Mouse (Mus musculus) kidney, postnatal 14 days (tissue): ENCODE measurements around the gene March8.

Source experiments
- DNase-seq: peaks from one replicate; pipeline ENCODE4 v3.0.0; 2022; ENCODE audit warnings: mixed read lengths

Gene March8

GRCm38 (mm10) chr6:116374136-116374535 lies 36.3 kb downstream of the March8 start:
- DNase-seq, result no peak

DNA sequence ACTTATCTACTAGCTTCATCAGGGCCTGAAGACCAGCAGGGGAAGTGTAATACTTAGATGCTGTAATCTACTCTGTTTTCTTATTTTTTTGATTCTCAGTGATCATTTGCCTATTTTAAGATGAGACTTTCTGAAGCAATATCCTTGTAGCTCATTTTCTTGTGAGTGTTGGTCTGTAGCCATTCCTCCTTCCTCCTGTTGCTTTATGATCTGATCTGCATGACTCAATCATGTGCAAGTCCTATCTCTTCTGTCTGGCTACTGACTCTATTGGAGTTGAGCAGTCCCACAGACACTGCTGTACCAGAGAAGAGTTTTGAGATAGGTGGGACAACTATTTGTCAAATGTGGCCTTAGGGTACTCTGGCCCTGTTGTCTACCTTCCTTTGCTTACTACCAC lies 36.8 kb downstream of the March8 start:
- DNase-seq, result no peak

- DNase-seq, result no peak
Measured at GRCm38 (mm10) chr6:116378892-116379291, 41.1 kb downstream of the March8 start.

GRCm38 (mm10) chr6:116380157-116380556 lies 42.3 kb downstream of the March8 start:
- no peak for DNase-seq

DNA sequence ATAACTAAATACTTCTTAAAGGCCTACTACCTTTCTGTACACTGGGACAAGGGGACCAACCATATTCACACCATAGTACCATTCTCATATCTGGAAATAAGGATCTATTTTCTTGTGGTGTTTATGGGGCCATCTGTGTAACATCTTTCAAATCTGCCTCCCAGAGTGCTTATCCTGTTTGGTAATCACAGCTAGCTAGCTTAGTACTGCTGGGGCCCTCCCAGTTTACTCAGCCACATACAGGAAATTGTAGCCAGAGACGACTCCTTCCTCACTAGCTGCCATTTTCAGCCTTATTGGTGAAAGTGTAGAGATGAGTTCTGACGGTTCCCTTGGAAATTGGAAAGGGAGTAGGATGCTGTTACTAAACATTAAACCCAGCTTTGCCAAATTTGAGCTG lies 43.8 kb downstream of the March8 start:
- DNase-seq, result no peak

GRCm38 (mm10) chr6:116383582-116383981 lies 45.8 kb downstream of the March8 start:
- DNase-seq, result peak; percentile 53

DNA sequence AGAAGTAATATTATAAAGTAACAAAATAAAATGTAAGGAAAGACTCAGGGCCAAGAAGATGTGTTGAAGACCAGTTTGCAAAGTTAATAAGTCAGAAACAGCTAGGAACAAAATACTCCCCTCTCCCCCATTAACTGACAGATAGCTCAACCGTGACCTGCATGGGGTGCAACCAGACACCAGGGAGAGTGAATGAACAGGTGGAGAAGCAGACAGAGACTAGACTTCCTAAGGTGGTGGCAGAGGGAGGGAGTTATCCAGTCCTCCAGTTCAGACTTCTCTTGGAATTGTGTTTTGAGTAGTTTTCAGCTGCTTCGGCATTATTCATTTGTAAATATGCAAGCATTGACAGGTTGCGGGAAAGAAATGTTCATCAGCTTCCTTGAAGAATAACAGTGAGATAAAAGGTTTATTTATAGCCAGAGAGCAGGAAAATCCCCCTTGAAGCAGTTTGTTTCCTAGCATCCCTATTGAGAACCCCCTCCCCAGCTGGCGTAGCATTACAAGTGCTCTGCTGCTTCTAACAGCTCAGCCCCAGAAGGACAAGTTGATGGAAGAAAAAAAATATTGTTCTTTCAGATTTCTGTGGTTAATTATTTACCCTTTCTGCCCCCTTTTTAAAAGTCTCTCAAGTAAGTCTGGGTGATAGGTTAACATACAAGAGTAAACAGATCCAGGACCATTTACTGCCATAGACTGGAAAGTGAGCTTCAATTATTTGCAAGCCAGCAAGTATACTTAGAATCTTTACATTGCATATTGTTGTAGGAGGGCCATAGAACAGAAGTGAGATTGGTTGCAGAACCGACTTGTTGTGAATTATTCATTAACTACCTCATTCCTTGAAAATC lies 47.6 kb downstream of the March8 start:
- peak; percentile 22 for DNase-seq

GRCm38 (mm10) chr6:116386045-116386415 lies 48.2 kb downstream of the March8 start:
- DNase-seq, result peak; percentile 69

- DNase-seq, result no peak
Measured at GRCm38 (mm10) chr6:116386506-116386905, 48.7 kb downstream of the March8 start.

DNA sequence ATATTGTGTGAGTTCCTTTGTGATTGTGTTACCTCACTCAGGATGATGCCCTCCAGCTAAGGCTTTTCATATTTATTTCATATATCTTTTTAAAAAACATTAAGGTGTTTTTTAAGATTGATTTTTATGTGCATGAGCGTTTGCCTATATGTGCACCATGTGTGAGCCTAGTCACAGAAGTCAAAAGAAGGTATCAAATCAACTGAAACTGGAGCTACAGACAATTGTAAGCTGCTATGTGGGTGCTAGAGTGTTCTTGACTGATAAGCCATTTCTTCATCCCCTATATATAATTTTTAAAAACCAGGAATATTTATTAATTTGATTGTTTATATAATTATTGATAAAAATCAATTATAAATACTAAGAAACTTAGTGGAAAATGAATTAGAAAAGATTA lies 50.2 kb downstream of the March8 start:
- no peak for DNase-seq

- no peak for DNase-seq
Measured at GRCm38 (mm10) chr6:116389481-116389880, 51.7 kb downstream of the March8 start.

DNA sequence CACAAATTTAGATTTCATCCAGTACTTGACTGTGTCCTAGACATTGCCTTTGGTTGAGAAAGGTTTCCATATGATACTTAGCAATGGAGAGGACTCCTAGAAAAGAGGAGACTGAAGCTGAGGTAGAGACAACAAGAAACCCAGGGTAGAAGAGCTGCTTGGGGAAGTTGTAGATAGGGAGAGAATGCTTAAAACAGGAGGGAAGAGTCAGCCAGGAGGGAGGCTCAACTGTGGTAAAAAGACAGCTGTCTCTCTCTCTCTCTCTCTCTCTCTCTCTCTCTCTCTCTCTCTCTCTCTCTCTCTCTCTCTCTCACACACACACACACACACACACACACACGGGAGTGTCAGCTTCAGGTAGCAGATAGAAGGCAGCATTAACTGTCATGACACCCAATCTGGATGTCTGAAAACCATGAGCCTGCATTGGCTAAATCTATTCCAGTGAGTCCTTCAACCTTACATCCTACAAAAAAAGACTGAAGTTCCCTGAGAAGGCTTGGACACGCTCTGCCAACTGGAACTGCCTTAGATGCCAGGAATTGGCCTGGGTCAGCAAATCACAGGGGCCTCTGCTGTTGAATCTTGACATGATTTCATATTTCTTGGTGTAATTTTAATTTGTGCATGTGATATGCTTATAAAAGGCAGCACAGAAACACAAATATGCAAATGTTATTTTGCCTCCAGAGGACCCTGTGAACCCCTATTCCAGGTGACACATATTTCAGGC lies 57.3 kb downstream of the March8 start:
- DNase-seq, result no peak

DNA sequence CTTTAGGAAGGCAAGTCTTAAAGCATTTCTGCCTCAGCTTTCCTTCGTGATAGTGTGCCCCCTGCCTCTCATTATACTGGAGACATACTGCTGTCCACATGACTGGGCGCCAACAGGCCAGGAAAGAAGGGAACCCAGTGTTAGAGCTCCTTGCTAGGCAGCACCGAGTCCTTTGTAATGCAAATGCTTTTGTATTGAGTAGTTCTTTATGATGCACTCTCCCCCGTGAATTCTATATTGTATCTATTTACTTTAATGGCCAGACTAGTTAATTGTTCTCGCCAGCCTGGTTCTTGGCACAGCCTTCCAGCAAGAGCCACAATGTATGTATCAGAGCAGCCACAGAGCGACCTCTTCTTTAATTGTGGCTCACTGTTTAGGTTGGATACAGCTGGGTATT lies 59.8 kb downstream of the March8 start:
- no peak for DNase-seq

DNA sequence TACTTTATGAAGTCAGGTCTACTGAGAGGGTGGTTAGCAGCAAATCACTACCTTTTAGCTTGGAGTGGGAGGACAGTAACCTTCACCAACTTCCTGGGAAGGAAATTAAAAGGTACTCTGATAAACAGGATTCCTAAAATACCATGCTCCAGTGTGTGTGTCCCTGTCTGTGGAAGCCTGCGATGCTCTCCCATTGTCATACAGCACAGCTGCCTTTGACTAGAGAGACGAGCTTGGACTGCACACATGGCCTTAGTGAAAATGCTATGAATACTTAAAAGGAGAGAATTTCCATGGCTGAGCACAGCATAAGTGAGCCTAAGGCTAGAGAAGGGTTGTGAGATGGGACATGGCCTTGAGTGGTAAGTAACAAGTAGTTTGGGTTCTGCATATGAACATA lies 60.3 kb downstream of the March8 start:
- DNase-seq, result no peak

DNA sequence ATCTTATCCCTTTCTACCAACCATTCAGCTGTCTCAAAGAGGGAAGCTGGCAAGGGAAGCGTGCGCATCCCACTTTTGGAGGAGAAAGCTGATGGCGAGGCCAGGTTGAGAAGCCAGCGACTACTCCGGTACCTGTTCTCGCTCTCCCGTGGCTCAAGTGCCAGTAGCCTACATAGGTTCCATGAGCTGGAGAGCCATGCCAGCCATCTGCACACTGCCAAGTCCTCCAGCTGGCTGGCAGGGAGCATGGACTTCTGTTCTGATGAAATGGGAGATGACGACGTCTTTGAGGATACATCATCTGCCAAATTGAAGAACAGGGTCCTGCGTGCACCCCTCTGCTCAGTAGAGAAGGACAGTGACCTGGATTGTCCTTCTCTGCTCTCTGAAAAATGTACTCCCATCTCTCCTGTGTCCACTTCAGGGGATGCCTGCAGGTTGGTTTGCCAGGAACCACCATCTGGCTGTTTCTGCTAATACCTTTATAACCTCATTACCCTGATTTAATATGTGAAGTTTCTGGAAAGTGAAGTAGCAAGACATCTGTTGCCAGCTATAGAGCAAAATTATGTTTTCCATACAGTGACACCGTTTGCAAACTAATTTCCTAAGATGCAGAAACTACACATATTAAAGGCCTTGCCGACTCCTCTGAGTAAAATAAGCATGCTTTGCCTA lies 64.1 kb downstream of the March8 start:
- no peak for DNase-seq

GRCm38 (mm10) chr6:116402426-116402825 lies 64.6 kb downstream of the March8 start:
- DNase-seq, result no peak

GRCm38 (mm10) chr6:116405243-116405642 lies 67.4 kb downstream of the March8 start:
- DNase-seq, result no peak

DNA sequence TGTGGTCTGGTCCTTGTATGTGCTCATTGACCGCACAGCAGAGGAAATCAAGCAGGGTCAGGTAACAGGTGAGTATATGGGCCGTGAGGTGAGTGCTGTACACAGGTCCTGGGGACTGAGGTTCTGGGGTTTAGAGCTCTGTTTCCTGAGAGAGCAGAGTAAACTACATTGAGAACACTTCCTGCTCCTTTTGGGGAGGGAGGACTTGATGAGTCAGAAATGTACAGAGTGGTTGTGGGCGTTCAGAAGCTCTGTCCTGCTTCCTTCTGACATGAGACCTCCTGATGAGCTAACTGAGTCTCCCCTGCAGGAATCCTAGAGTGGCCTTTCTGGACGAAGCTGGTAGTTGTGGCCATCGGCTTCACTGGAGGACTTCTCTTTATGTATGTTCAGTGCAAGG lies 67.9 kb downstream of the March8 start:
- DNase-seq, result no peak

DNA sequence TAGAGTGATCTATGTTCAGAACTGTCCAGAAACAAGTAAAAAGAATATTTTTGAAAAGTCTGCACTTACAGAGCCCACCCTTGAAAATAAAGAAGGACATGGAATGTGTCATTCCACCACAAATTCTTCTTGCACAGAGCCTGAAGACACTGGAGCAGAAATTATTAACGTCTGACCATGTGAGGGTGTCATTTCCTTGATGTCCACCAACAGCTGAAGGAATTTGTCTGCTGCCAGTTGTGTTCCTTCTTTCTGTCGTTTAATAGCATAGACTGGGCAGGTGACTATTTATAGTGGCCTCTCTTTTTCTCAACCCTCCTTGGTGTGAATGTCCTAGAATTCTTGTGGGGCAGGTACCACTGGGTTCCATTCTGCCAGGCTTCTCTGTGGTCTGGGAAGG lies 68.3 kb downstream of the March8 start:
- no peak for DNase-seq

- DNase-seq, result no peak
Measured at GRCm38 (mm10) chr6:116406680-116407079, 68.9 kb downstream of the March8 start.

DNA sequence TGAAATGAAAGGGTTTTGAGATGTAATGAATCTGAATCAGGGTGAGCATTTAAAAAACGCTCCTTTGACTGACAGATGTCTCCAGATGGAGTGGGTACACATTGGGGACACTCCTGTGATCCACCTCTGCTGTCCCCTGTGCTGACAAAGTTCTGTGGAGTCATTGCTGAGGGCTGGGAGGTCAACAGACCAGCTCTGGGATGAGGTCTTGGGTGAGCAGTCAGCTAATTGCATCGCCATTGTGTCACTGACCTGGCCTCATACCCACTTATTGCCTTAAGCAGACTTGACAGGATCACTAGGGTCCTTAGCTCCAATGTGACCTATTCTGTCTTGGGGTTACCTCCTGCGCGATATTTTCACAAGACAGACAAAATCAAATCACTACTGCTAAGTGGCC lies 69.4 kb downstream of the March8 start:
- no peak for DNase-seq

DNA sequence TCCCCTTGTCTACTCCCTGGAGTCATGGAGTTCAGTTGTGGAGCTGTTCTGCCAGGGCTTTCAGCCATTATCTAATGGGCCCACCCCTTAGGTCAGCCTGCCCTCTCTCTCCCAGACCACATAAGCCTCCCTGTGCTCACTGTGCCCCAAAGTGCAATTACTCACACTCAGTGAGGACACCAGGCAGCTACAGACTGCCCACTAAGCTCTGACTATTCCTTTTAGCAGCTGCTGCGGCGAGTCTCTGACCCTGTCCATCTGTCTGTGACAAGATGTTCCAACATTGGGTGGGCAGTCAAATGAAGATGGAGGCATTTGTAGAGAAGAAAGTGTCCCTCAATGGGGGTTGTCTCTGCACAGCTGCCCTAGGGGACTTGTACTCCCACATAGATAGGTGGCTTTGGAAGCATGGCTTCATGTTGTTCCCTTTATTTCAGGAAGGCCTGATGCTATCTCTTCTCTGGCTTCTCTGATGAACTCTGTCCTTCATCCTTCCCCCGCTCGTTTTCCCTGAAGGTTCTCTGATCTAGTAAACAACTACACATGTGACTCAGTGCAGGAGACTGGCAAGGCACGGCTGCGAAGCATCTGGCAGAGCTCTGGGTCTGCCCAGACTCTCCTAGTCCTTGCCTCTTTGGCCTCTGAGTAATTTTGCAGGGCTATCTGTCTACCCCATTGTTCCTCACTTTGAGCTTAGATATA lies 70.3 kb downstream of the March8 start:
- no peak for DNase-seq

- DNase-seq, result no peak
Measured at GRCm38 (mm10) chr6:116410436-116410835, 72.6 kb downstream of the March8 start.
